Mouse (Mus musculus): Measurements from ENCODE around the gene Mst1.

The Mst1 gene

DNA sequence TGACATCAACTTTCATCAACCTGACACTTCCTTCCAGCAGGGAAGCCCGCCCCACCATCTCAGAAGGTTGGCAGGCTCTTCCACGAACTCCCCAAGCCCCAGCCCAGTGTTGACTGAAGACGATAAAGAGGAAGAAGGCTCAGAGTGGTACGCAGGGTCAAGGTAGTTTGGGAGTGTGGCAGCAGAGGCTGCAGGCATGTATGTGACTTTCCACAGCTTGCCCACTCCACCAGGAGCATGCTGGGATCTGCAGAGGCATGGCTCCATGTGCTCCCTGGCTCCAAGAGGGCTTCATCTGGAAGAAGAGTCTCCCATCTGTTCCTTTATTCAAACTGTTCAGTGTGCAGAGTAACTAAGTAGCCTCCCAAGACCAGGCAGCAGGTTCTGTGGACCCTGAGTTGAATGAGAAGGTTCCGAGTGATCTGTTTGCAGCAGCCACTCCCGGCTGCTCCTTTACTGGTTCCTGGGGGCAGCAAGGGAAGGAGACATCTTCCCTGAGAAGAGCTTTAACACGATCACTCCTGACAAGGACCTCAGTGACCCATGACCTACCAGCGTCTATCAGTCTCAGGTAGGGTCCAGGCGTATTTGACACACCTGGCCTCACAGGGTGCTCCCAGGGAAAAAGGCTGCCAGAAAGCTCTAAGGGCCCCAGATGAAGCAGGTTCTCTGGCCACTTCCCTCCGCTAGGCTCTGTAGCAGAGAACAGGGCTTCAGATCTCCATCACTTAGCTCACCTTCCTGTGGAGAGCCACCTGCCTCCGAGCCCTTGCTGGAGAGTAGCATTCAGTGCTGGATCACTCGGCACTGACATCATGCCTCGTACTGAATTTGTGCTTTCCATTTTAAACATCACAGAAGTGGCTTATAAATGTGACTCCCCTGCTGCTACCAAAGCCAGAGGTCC lies 49.1 kb downstream of the Mst1 start:
- DNase-seq (ENCODE audit: low read depth in 1 of 2, low spot score in 2 of 2) = no peak

DNA sequence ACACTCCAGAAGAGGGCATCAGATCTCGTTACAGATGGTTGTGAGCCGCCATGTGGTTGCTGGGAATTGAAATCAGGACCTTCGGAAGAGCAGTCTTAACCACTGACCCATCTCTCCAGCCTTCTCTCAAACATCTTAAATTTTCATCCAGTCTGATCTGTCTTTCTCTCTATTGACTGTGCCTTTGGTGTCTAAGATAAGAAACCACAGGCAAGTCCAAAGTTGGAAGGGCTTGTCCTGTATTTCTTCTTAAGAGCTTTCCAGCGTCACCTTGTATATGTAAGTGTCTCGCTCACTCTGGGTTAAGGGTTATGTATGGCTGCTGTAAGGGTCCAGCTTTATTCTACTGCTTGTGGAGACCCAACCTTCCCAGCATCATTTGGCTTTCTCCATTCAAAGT lies 51.3 kb downstream of the Mst1 start:
- no peak for DNase-seq (ENCODE audit: low read depth in 1 of 2, low spot score in 2 of 2)

DNA sequence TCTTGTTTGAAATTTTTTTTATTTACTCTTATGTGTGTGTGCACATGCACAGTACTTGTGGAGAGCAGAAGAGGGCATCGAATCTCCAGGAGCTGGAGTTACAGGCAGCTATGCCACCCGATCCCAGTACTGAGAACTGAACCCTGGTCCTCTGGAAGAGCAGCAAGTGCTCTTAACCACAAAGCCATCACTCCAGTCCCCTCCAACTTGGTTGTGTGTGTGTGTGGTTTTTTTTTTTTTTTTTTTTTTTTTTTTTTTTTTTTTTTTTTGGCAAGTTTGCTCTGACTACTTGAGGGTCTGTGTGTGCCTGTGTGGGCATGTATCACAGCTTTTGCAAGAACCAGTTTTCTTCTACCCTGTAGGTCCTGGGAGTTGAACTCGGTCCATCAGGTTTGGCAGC lies 52.1 kb downstream of the Mst1 start:
- no peak for DNase-seq (ENCODE audit: low read depth in 1 of 2, low spot score in 2 of 2)

DNA sequence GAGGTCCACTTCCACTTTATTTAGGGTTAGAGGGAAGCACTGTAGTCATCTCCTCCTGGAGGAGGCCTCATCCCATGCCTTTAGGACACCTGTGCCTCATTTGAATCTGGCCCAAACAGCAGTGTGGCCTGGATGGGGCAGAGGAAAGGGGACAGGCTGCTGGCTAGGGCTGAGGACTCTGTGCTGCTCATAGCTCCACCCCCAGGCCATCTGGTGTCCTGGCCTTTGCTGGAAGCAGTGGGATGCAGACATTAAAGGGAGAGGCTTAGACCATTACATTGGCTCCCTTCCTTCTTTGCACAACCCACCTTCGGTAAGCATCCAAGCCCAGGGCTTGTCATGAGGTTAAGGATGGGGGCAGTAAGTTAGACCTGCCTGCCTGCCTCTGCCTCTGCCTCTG lies 53.2 kb downstream of the Mst1 start:
- no peak for DNase-seq (ENCODE audit: low read depth in 1 of 2, low spot score in 2 of 2)
